Mouse (Mus musculus): ENCODE data around the gene Piwil1.

GRCm38 (mm10) chr5:128684621-128685020, 17.7 kb upstream of the Piwil1 start:
- no peak for TF ChIP-seq CTCF (IDR thresholded peaks at IDR 0.05; ENCODE audit: extremely low read depth, insufficient read depth, insufficient read length, insufficient replicate concordance)
- no peak for TF ChIP-seq POLR2A (IDR thresholded peaks at IDR 0.05; ENCODE audit: low read depth, low read length)
